21 mouse cellular contexts compared by ENCODE assay signal in the genomic region with DNA sequence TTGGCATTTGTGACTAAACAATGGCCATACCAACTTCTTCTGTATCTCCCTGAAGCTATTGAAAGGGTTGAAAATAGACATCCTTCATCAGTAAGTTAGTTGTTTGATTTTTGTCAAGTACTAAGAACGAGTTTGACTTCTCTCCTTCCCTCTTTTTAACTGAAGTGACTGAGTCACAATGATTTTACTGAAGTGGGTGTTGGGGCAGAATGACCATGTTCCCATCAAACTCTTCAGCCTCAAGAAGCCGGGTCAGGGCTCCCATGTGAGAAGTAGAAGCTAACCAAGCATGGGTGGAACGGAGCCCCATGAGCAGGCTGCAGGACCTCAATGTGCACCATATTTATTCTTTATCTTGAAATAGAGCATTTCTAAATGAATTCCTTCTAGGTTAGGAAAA.
"Had no signal": no experiment of that assay in that cellular context is flagged by ENCODE, and none has a peak within 500 bp of the region (broad histone marks: within the 10 kb centered on the region; RNA-seq: fewer than 3 reads in every experiment).

No protein-coding gene starts in this region.

- H3K27ac ChIP-seq: liver, embryonic 13.5 days; liver, embryonic 15.5 days; lung, embryonic 15.5 days; midbrain, embryonic 10.5 days; midbrain, embryonic 12.5 days; neural tube, embryonic 13.5 days; neural tube, embryonic 15.5 days had no signal

- H3K9ac ChIP-seq: liver, embryonic 13.5 days; liver, embryonic 15.5 days; liver, postnatal 0 days; lung, embryonic 15.5 days; midbrain, embryonic 12.5 days; neural tube, embryonic 13.5 days; neural tube, embryonic 15.5 days had no signal

- H3K4me1 ChIP-seq: liver, embryonic 13.5 days; liver, embryonic 15.5 days; midbrain, embryonic 10.5 days; midbrain, embryonic 12.5 days; neural tube, embryonic 13.5 days; neural tube, embryonic 15.5 days had no signal

- H3K27me3 ChIP-seq: liver, embryonic 13.5 days; liver, embryonic 15.5 days; lung, embryonic 15.5 days; midbrain, embryonic 12.5 days; neural tube, embryonic 13.5 days; neural tube, embryonic 15.5 days had no signal

- H3K36me3 ChIP-seq: liver, embryonic 13.5 days; liver, embryonic 15.5 days; lung, embryonic 15.5 days; midbrain, embryonic 10.5 days; midbrain, embryonic 12.5 days; neural tube, embryonic 13.5 days; neural tube, embryonic 15.5 days had no signal

- ATAC-seq: liver, postnatal 0 days; midbrain, embryonic 16.5 days had no signal

- DNase-seq: liver; liver, embryonic 13.5 days; liver, postnatal 0 days; midbrain, embryonic 14.5 days; retina, postnatal 1 day; right cerebral cortex, adult 18-20 months; right cerebral cortex, postnatal 25 days; right cerebral cortex, postnatal 4 days; spleen, adult 18-20 months; thymus, adult 18-20 months; thymus, postnatal 14 days; thymus, postnatal 36 days had no signal

- H3K4me2 ChIP-seq: liver, embryonic 11.5 days; liver, embryonic 13.5 days; liver, embryonic 15.5 days; midbrain, embryonic 12.5 days; neural tube, embryonic 13.5 days; neural tube, embryonic 15.5 days had no signal

- H3K4me3 ChIP-seq: liver, embryonic 13.5 days; liver, embryonic 15.5 days; lung, embryonic 15.5 days; midbrain, embryonic 10.5 days; midbrain, embryonic 12.5 days; myocyte; neural tube, embryonic 13.5 days; neural tube, embryonic 15.5 days had no signal

- H3K9me3 ChIP-seq: liver, embryonic 13.5 days; liver, embryonic 15.5 days; lung, embryonic 15.5 days; midbrain, embryonic 10.5 days; midbrain, embryonic 12.5 days; neural tube, embryonic 13.5 days; neural tube, embryonic 15.5 days had no signal
